Mouse (Mus musculus) adrenal gland, adult (tissue): ENCODE measurements around the gene Slc22a29.
"Not testable (repeated sequence)": the region's sequence is repeated elsewhere in the genome, so short reads cannot be mapped to it uniquely, and the experiment has no call there.

Experiments used
- DNase-seq, 2 experiments: peaks; one replicate each; pipeline ENCODE4 v3.0.0; 2022 to 2023; ENCODE audit warnings: low spot score in 1 of 2; ENCODE audit not compliant: inconsistent age in 2 of 2

The Slc22a29 gene

GRCm38 (mm10) chr19:8218800-8219199 is at the start of gene Slc22a29:
Gene Slc22a29 (minus strand): TSS chr19:8218900.
- DNase-seq = no peak

GRCm38 (mm10) chr19:8265324-8265723 is 46.6 kb upstream of the Slc22a29 start:
- DNase-seq = no peak

GRCm38 (mm10) chr19:8252705-8253037 is 34.0 kb upstream of the Slc22a29 start:
- DNase-seq = no peak

- DNase-seq = peak; percentile 38 to 84
Observed at GRCm38 (mm10) chr19:8251896-8252704, 33.4 kb upstream of the Slc22a29 start.

- DNase-seq = no peak
Observed at GRCm38 (mm10) chr19:8228916-8229315, 10.2 kb upstream of the Slc22a29 start.

GRCm38 (mm10) chr19:8148787-8149523 is 69.7 kb downstream of the Slc22a29 start:
- no peak for DNase-seq

- DNase-seq = not testable (repeated sequence)
Observed at GRCm38 (mm10) chr19:8142716-8143115, 76.0 kb downstream of the Slc22a29 start.

- DNase-seq = not testable (repeated sequence)
Observed at GRCm38 (mm10) chr19:8134127-8134841, 84.4 kb downstream of the Slc22a29 start.

- DNase-seq = not testable (repeated sequence)
Observed at GRCm38 (mm10) chr19:8131881-8132280, 86.8 kb downstream of the Slc22a29 start, which contains the start of gene Slc22a28. Gene Slc22a28 (minus strand): TSS chr19:8131982.
